Mouse (Mus musculus) kidney, postnatal 14 days (tissue): ENCODE measurements around the gene Gm49358.

ENCODE experiments used
- DNase-seq: peaks from one replicate; pipeline ENCODE4 v3.0.0; 2022; ENCODE audit warnings: mixed read lengths

Gm49358 gene

DNA sequence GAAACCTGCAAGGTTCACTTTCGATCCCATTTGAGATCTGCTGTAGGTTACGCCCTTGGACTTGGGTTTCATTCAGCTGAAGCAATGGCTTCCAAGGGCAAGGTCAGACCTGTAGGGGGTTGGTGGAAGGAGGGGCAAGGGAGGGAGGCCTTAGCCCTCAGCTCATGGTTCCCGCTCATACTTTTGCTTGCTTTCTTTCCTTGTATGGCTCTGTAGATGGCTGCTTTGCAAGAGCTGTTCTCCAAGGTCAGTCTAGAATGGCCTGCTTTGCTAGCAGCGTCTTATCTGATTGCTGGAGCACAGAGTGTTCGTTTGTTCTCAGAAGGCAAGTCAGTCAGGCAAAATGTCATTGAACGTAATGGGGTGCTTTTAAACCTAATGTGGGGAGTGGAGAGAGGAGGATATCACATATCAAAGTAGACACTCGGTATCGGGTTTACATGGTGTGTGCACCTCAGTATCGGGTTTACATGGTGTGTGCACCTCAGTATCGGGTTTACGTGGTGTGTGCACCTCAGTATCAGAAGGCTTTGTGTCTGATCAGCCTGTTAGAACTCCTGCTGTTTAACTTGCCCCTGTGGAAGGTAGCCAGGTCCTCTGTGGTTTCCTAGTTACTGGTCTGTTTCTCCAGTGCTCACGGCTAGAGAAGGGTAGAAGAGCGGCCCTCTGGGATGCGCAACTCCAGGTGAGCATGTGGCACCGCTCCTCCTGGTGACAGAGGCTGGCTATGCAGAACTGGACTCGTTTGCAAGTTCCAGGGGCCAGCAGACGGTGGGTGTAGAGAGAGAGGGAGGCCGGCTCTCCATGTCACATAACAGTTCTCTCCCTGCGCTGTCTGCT lies 50.7 kb downstream of the Gm49358 start:
- no peak for DNase-seq

DNA sequence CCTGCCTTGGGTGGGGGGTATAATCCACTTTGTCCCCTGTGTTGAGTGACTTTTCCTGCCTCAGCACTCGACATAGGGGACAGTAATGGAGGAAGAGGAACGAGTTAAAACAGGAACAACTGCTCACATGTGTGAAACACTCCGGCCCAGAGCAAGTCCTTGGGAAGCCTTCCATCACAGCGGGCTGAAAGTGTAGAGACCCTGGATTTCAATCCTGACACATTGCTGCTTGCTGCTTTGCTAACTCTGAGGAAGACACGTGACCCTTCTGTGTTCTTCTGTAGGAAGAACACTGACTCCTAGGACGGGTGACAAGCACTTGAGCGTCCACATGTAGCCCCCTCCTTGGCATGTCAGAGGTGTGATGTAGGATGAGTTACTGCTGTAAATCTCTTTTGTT lies 51.4 kb downstream of the Gm49358 start:
- DNase-seq: no peak

DNA sequence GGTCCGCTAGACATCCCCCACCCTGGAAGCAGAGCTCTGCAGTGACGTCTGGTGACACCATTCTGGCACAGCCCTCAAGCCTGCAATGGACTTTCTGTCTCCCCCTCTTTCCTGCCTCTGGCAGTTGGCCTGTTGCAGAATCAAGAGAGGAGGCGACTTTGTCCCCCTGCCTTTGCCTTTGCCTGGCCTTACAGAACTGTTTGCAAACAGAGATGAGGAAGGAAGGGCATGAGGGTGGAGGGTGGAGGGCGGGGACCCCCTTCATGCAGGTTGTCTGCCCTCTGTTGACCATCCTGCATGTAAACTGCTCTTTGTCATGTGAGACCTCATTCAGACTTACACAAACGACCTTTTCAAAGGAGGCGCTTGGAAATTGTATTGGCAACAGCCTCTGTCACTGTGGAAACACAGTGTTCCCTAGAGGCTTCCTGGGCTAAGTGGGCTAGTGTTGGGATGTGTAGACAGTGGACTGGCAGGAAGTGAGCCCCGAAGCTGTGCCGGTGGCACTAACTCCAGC lies 55.9 kb downstream of the Gm49358 start:
- no peak for DNase-seq

DNA sequence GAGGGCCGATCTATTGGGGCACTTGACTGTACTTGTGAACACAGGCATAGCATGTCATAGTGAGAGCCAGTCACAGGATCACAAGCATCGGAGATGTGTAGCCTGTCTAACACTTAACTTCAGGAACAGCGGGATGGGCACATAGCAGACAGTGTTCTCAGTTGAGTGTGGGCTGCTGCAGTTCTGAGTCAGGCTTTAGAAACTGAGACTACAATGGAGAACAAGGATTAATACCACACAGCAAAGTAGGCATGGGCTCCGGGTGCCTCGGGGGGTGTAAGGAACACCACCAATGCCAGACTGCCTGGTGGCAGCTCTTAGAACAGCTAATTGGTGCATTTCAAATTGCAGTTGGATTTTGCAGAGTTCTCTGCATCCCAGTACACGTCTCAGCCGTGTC lies 57.2 kb downstream of the Gm49358 start:
- no peak for DNase-seq

DNA sequence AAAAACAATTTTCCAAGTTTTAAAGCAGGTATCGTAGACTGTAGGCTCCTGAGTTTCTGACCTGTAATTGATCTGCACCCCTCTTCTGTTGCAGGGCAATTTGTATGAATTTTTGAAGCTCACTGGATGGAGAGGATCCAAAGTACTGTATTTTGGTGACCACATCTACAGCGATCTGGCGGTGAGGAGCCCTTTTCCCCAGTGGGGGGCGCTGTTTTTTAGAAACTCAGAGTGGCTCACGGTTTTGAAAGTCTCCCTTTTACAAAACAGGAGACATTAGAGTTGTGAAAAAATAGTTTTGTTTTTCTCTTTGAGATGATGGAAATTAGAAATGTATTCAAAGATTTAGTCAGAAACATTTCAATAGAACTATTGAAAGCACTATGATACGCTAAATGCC lies 60.3 kb downstream of the Gm49358 start:
- no peak for DNase-seq

DNA sequence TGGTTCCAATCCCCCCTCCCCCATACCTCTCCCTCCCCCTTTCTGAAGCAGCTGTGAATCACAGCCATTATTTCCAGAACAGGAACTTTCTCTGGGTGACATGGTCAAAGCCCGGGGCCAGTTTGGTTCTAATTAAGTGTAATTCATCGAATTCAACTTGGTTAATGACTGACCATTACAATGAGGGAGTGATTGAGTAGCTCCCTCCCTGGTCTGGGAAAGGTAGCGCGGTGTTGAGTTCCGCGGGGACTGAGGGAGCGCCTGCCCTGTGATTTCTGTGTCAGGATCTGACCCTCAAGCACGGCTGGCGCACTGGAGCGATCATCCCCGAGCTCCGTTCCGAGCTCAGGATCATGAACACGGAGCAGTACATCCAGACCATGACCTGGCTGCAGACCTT lies 61.1 kb downstream of the Gm49358 start:
- DNase-seq: peak; percentile 56

DNA sequence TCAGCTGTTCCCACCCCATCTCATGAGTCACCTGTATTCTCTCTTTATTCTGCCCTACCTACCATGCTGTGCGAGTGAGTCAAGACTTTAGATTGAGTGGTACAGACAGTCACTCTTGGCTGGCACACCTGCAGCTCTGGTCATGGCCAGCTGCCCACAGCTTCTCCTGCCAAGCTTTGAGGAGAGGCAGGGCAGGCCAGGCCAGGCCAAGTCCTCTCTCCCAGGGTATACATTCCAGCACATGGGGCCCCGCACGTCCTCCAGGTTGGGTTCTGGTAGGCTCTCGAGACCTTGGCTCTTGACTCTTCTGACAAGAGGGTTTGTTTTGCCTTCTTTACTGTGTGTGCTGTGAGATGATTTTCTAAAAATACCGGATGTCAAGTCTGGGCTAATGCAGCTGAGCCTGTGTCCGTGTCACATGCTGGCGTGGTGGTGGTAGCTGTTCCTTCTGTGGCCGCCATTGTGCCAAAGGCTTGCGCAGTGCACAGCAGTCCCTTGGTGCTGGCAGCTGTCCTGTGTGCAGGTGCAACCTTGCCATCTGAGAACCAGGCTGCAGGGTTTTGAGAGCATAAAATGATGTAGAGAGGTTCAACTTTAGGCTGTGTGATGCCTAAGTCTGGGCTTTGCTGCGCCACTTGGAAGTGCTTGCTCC lies 62.2 kb downstream of the Gm49358 start:
- peak; percentile 83 for DNase-seq

DNA sequence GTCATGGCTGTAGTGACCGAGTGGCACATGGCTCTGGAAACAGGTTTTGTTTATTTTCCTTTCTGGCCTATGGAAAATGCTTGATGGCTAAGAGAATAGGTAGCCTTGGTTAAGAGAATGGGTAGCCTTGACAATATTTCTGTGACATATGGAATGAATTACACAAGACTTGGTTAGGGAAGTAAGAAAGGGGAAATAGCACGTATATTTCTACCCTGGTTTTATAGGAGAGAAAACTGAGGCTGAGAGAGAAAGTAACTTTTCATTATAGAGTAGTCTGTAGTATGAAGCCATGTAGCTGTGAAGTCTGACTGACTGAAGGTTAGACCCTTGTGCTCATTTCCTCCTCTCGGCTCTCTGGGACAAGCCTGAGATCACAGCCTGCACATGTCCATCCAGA lies 63.2 kb downstream of the Gm49358 start:
- DNase-seq: no peak

DNA sequence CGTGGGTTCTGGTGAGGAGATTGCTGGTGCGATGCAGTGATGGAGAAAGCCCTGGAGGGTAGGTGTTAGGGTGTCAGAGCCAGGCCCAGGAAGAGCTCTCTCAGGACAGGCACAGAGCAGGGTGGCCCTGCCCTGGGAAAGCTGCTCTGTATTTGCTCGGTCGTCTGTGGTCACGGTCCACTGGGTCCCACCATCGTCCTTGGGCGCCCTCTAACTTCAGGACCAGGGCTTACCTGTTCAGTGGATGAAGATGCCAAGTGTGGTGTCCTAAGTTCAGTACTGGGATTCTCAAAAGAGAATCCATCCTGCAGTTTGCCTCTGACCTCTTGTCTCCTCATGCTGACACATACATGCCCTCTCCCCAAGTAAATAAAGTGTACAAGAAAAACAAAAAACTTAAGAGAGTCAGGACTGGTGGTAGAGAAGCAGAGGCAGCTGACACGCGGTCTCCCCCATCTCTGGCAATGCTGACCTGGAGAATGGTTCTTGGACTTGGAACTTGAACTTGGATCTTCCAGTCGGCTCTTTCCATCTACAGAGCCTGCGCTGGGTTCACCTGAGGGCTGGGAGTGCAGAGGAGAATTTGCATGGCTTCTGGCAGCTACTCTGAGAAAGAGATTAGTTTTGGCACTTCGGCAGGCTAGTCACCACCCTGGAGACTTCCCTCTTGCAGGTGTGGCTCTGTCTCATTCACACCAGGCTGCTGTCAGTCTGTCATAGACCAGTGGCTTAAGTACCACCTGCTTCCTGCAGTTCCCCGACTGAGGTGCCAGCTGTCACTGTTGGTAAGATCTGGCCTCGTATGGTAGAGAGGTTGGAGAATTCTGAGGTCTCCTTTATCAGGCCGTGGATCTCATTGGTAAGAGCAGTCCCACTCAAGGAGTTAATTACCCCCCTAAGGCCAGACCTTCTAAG lies 64.7 kb downstream of the Gm49358 start:
- peak; percentile 62 for DNase-seq

DNA sequence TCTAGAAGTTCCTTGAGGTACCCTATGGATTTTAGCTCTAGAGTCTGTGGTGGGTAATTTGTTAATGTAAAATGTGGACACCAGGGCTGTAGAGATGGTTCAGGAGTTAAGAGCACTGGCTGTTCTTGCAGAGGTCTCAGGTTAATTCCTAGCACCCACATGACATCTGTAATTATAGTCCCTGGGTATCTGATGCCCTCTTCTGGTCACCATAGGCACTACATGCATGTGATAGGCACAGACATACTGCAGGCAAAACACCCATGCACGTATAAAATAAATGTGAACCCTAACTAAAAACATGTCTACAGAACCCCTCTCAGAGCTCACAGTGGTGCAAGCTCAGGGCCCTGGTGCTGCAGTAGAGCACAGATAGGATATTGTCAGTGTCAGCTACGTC lies 65.7 kb downstream of the Gm49358 start:
- DNase-seq: no peak

DNA sequence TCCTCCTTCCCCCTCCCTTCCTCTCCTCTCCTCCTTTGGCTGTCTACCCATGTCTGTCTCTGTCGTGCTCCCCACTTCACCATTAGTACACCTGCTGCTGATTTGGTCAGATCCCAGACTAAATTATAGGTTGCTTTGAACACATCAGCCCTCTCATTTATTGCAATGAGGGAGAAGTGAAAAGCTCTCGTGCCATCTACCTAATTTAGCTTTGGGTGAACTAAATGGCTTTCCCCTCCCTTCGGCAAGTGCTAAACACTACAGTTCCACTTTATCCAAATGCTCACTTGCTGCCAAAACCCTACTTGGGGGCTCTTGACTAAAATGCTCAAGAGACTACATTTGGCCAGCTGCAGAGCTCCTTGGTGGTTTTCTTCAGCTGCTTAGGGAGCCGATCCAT lies 73.0 kb downstream of the Gm49358 start:
- DNase-seq: no peak

DNA sequence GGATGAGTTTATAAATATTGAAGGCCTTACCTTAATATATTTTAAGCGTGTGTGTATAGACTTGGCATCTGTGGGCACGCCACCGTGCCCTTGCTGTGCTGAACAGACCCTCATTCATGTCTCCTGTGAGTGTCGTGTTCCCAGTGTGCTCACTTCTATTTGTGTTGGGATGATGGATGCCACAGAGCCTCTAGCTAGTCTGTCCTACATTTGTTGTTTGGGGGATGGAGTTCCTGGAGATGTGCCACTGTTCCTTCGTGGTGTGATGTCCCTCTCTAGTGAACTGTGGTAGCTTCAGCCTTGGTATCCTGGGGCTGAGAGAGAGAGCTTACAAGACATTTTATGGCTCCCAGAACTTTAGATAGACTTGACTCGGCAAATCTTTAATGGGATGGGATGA lies 75.1 kb downstream of the Gm49358 start:
- DNase-seq: no peak

DNA sequence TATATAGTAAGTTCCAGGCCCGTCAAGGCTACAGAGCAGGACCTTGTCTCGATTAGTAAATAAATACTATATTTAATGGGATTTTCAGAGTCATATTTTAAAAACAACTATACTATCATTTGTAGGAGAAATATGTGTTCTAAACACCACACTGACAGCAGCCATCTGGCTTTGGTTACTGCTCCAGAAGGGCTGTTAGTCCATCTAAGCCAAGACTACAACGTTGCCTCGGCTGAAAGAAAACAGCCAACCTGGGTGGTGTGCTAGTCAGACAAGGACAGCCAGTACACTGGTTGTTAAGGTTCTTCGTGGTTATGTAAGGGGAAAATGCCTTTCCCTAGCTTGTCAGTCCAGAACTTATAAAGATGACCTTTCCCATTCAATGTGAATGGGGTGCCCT lies 78.9 kb downstream of the Gm49358 start:
- no peak for DNase-seq

DNA sequence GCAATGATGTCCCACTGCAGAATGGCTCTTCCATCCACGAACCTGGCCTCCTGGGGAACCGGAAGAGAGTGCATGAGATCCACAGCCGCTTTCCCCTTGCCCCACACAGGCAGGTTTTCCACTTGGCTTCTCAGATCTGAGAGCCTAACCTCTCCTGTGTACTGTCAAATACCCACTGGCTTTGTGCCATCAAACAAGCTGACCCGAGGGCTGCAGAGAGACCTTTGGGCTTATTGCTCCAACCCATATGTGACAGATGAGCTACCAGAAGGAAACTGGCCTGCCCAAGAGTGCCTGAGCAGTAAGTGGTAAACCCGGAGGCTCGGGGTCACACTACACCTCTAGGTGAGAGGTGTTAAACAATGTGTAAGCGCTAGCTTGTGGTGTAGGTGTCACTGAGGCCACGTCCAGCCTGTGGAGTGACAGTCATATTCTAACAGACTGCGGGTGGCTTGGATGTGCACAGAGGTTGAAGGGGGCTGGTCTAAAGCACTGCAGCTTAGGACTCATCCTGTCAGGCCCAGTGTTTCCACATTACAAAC lies 83.2 kb downstream of the Gm49358 start:
- peak; percentile 50 for DNase-seq

DNA sequence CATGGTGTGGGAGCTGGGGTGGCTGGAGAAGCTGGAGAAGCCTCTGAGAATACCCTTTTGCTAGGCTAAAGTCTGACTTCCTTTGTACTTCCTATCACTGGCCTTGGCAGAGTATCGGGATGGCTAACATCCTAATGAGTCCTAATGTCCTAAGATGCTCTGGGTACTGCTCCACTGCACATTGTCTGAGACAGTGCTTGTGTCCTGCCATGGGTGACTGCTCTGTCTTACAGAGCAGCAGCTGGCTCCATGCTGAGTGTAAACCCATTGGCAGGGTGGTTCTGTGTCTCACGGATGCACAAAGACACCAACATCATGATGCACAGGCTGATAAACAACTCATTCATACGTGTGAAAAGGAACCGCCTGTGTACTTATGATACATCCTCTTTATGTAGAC lies 85.3 kb downstream of the Gm49358 start:
- no peak for DNase-seq

DNA sequence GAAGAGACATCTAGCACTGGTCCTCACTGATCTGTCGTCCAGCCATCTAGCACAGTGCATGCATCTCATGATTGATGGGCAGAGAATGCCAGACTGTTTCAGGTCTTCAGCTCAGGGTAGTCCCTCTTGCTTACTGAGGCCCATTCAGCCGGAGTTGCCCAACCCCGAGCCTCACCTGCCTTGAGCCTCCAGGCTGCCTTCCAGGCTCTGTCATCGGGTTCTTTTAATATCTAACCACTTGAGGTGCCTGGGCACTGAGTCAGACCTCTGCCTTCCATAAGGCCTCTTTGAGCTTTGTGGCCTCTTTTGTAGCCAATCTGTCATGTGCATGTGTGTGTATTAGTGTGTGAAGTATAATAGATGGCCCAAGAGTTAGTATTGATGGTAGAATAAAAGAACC lies 85.7 kb downstream of the Gm49358 start:
- no peak for DNase-seq

DNA sequence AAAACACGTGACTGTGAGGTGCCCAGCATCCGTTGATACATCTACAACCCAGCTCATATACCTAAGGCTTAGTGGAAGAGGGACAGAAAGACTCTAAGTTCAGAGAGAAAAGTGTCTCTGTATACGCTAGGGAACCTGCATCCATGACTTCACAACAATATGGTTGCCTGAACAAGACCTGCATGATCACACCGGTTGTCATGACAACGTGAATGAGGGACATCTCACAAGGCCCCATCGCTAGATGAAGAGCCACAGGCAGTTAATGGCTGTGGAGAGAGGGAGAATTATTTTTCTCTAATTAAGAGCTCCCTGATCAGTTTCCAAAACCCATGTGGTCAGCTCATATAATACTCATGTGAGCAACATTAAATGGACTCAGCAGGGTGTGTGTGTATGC lies 88.4 kb downstream of the Gm49358 start:
- no peak for DNase-seq

DNA sequence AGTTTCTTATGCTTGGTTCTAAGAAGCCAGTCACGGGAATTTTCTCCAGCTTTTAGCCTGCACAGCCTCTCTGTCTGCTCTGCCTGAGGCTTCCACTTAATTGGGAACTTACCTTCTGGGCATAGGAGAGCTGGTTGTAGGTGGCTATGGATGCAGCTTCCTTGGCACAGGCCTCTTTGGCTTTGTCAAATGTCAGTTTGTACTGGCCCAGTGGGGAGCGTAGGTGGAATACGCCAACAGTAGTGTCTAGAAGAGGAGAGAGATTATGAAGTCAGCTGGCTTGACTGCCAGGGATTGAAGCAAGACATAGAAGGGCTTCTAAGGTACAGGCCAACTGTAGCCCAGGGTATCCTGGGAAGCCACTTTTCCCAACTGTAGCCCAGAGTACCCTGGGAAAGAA lies 89.7 kb downstream of the Gm49358 start:
- DNase-seq: no peak

DNA sequence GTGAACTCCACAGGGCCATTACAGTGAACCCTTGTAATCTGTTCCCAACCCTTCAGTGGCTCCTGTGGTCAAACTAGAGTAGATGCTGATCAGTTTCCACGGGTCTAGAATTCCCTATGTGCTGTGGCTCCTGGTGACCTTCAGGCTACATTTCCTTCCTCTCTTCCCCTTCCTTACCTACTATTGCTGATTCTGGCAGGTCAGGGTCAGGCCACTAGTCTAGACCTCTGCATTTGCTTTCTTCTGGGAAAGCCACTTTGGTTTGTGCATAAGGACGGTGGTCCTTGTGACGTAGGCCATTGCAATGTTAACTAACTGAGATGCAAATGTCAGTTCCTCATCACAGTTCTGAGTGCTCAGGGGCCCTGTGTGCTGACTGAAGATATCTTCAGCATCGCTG lies 96.6 kb downstream of the Gm49358 start:
- DNase-seq: no peak

DNA sequence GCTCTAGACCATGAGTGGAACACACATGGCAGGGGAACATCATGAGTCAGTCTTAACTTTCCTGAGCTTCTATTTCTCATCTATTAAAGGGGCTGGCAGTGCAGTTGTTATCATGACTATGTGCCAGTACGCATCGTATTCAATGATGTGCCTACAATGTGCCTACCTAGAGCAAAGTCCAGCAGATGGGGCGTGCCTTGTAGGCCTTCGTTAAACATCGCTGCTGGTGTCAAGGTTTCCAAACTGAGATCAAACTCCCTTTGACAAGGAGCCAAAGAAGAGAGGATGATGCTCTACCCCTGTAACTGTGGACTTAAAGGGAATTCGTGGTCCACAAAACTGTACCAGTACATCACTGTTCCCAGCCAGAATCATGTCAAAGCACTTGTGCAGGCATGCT lies 98.7 kb downstream of the Gm49358 start:
- DNase-seq: peak; percentile 60

DNA sequence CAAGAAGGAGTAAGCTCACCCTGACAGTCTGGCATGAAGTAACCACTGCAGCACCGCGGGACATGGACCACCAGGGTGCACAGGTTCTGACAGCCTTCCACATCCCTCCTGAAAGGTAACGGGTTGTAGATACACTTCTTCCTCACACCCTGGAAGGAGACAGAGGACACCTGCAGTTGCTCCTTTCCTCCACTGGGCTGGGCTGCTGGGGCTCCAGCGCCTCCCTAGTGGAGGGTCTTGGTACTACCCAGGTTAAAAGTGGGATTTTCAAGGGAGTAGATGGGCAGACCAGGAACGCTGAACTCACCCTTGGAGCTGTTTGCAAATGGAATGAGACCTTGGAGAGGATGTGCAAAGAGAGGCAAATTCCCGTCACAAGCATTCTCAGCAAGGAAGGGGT lies 99.7 kb downstream of the Gm49358 start:
- DNase-seq: no peak

DNA sequence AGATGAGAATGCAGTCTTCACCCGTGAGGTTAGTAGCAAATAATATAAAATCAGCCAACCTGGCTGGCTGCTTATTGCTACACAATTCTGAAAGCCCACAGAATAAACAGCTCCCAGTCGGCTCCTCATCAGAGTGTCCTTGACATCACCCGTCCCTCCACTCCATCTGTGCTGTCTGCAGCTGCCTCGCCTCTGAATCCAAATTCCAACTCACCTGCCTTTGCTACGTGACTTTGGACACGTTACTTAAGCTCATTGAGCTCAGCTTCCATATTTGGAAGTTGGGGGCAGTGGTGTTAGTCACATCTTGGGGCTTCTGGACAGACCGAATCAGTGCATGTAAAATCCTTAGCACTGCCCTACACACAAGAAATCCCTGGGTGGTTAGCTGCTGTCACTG lies 108.3 kb downstream of the Gm49358 start:
- no peak for DNase-seq

DNA sequence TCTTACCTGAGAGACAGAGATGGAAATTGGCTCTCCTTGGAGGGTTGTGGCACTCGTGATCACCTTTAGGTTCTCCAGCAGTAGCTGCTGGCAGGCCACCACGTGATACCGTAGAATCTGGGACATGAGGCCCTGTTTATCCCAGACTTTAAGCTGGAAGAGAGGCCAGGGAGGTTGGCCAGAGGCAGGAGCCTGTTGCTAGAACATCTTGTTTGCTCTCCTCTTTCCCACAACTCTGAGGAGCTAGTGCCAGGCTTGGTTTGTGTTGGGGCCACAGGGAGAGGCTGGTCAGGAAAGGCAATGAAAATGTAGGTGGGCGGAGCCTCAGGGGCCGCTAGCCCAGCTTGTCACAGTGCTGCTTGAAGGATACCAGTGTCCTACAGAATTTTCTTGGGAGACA lies 108.8 kb downstream of the Gm49358 start:
- no peak for DNase-seq
